ENCODE assay signal across 11 mouse cellular contexts in the genomic region with DNA sequence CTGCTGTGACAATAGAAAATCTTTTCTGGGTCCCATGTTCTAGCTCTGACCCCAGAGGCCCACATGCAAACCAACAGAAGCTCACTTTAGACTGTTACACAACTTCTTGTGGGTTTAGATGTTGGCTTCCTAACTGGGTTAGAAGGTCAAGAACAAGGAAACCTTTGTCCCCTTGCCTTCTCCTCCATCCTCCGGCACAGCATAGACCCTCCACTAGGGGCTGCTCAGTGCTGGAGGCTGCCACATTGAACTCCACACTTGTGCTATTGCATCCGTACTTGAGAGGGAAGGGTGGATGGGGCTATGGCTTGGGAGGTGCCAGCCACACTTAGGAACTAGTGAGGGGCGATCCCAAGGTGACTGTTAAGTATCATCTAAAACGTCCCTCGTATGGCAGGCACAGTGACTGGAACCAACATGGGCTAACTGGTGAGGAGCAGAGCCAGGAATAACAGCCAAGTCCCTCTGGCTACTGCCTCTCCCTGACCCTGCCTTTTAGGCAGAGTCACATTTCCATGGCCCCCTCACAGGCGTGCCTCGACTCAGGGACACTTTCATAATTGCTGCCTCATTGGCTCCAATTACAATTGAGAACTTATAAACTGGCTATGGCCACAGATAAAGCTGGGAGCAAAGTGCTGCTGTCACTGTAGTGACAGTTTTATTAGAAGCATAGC.
A peak's percentile ranks its signal among the peaks of the same experiment; 100 is the strongest.
DNase-seq lines count a peak whose midpoint lies in the region; ATAC-seq and TF ChIP-seq lines count a peak whose summit lies in the region.
"Had no signal": no experiment of that assay in that cellular context is flagged by ENCODE, and none has a peak within 500 bp of the region (broad histone marks: within the 10 kb centered on the region; RNA-seq: fewer than 3 reads in every experiment).

No protein-coding gene starts in this region.

- H3K4me1 ChIP-seq in liver, postnatal 0 days (ENCODE audit: insufficient read depth) = peaks cover 17% of the 10 kb centered on the region; the same call in 1 of the 2 replicates
- peaks cover 39% of the 10 kb centered on the region for H3K4me1 ChIP-seq in liver, embryonic 12.5 days
- peaks cover 19% of the 10 kb centered on the region for H3K4me1 ChIP-seq in limb, embryonic 11.5 days (ENCODE audit: control insufficient read depth, insufficient read depth, low read length)

- no peaks in the 10 kb centered on the region for H3K27me3 ChIP-seq in liver, postnatal 0 days (ENCODE audit: insufficient read depth, low read length)
- no peaks in the 10 kb centered on the region for H3K27me3 ChIP-seq in liver, embryonic 12.5 days (replicated peaks)
- H3K27me3 ChIP-seq in limb, embryonic 11.5 days (ENCODE audit: control insufficient read depth, insufficient read depth, low read length) = no peaks in the 10 kb centered on the region
- H3K27me3 ChIP-seq: embryonic facial prominence, embryonic 13.5 days; hindbrain, embryonic 15.5 days had no signal

- no peak overlapping the region for H3K4me2 ChIP-seq in liver, postnatal 0 days (ENCODE audit: low read depth, low read length)
- H3K4me2 ChIP-seq in liver, embryonic 12.5 days = no peak overlapping the region
- H3K4me2 ChIP-seq in limb, embryonic 11.5 days (ENCODE audit: low read depth, severe bottlenecking) = no peak overlapping the region
- H3K4me2 ChIP-seq: embryonic facial prominence, embryonic 13.5 days; hindbrain, embryonic 15.5 days had no signal

- 70% methylated on average over 7 of the region's 7 CpGs for WGBS in liver, postnatal 0 days (ENCODE audit: insufficient replicate concordance)
- WGBS in liver, embryonic 12.5 days (ENCODE audit: insufficient replicate concordance) = 57% methylated on average over 7 of the region's 7 CpGs
- WGBS in limb, embryonic 11.5 days = 46% methylated on average over 7 of the region's 7 CpGs

- no peak overlapping the region for H3K9ac ChIP-seq in liver, postnatal 0 days (replicated peaks)
- H3K9ac ChIP-seq in liver, embryonic 12.5 days = no peak overlapping the region
- H3K9ac ChIP-seq in limb, embryonic 11.5 days (ENCODE audit: low read length) = no peak overlapping the region
- H3K9ac ChIP-seq: embryonic facial prominence, embryonic 13.5 days; hindbrain, embryonic 15.5 days had no signal

- peak; percentile 54 for DNase-seq in gastrocnemius, adult 18-20 months (ENCODE audit: low spot score)
- DNase-seq in gastrocnemius, postnatal 36 days = no peak
- DNase-seq in liver, postnatal 0 days = no peak
- DNase-seq in adrenal gland, postnatal 14 days = peak; percentile 60
- peak; percentile 47 for DNase-seq in limb, embryonic 11.5 days (ENCODE audit: low spot score)
- DNase-seq in layer of hippocampus, adult 9-10 months (ENCODE audit: low spot score) = no peak
- DNase-seq: midbrain, embryonic 14.5 days had no signal

- ATAC-seq in liver, postnatal 0 days = no peak
- no peak for ATAC-seq in liver, embryonic 12.5 days
- peak; percentile 56; the same call in 1 of the 2 replicates for ATAC-seq in limb, embryonic 11.5 days (ENCODE audit: insufficient number of reproducible peaks, low FRiP score, low TSS enrichment, low read depth)
- no peak for ATAC-seq in monocyte, adult 5-6 weeks (replicated peaks; ENCODE audit: insufficient number of reproducible peaks, low FRiP score, low TSS enrichment, poor library complexity, severe bottlenecking)

- TF ChIP-seq CTCF in liver, postnatal 0 days (IDR thresholded peaks at IDR 0.05; ENCODE audit: low read depth) = peak; percentile 49

- no peak for TF ChIP-seq EP300 in liver, postnatal 0 days (IDR thresholded peaks at IDR 0.05; ENCODE audit: low read depth)

- no peaks in the 10 kb centered on the region for H3K9me3 ChIP-seq in liver, postnatal 0 days (ENCODE audit: low read length)
- H3K9me3 ChIP-seq in liver, embryonic 12.5 days (replicated peaks) = no peaks in the 10 kb centered on the region
- no peaks in the 10 kb centered on the region for H3K9me3 ChIP-seq in limb, embryonic 11.5 days (ENCODE audit: control insufficient read depth, low read length)
- H3K9me3 ChIP-seq: embryonic facial prominence, embryonic 13.5 days; hindbrain, embryonic 15.5 days had no signal

- H3K27ac ChIP-seq in liver, postnatal 0 days (ENCODE audit: low read depth) = no peak overlapping the region
- no peak overlapping the region for H3K27ac ChIP-seq in liver, embryonic 12.5 days
- H3K27ac ChIP-seq in limb, embryonic 11.5 days (replicated peaks; ENCODE audit: low read depth, low read length) = no peak overlapping the region
- H3K27ac ChIP-seq: embryonic facial prominence, embryonic 13.5 days; hindbrain, embryonic 15.5 days had no signal

- intact Hi-C loops in gastrocnemius, postnatal 36 days (cut with DNase I) = no loop called here

- peaks cover 5% of the 10 kb centered on the region; the same call in 1 of the 2 replicates for H3K36me3 ChIP-seq in liver, postnatal 0 days (replicated peaks; ENCODE audit: insufficient read depth, low read length)
- no peaks in the 10 kb centered on the region; the same call in 1 of the 2 replicates for H3K36me3 ChIP-seq in liver, embryonic 12.5 days
- no peaks in the 10 kb centered on the region for H3K36me3 ChIP-seq in limb, embryonic 11.5 days (ENCODE audit: control insufficient read depth, insufficient read depth, low read length)
- H3K36me3 ChIP-seq: hindbrain, embryonic 15.5 days had no signal

- no peak overlapping the region for H3K4me3 ChIP-seq in liver, postnatal 0 days (ENCODE audit: low read depth, low read length)
- H3K4me3 ChIP-seq in liver, embryonic 12.5 days = no peak overlapping the region
- no peak overlapping the region for H3K4me3 ChIP-seq in limb, embryonic 11.5 days (ENCODE audit: low read depth, low read length)
- H3K4me3 ChIP-seq: embryonic facial prominence, embryonic 13.5 days; hindbrain, embryonic 15.5 days had no signal

Comparison
In these comparisons a context has a peak if more than half of its experiments do, and no peak if none do; other contexts are left out.
1. DNase-seq: peak in gastrocnemius, adult 18-20 months (single experiment), adrenal gland, postnatal 14 days (single experiment) and limb, embryonic 11.5 days (single experiment); none in gastrocnemius, postnatal 36 days (0 of 2), liver, postnatal 0 days (single experiment) and layer of hippocampus, adult 9-10 months (single experiment).